Mouse (Mus musculus): ENCODE measurements around the gene Wscd2. TPM values are rescaled to one million over a fixed set of nuclear protein-coding genes. Genes with fewer than 3 reads are reported as not detected.

The Wscd2 gene
- polyA plus RNA-seq, 1 experiment from 2014 or later: 8.7 TPM

Other genes starting within 250 kb of the Wscd2 start
- 14.3 and 14.8 TPM in 2 replicates for gene Sgsm1, start 179.5 kb upstream of the Wscd2 start, polyA plus RNA-seq (2016; fragmentation: Nextera tagmentation; extraction: Ambion mirVana)
- gene Aym1, start 133.0 kb upstream of the Wscd2 start, polyA plus RNA-seq (2016; fragmentation: Nextera tagmentation; extraction: Ambion mirVana): not detected in 2 replicates
- 1.6 and 2.1 TPM in 2 replicates for gene Cmklr1, start 160.1 kb downstream of the Wscd2 start, polyA plus RNA-seq (2016; fragmentation: Nextera tagmentation; extraction: Ambion mirVana)
- not detected in 2 replicates for gene 1700069L16Rik, start 234.4 kb downstream of the Wscd2 start, polyA plus RNA-seq (2016; fragmentation: Nextera tagmentation; extraction: Ambion mirVana)
- gene Ficd, start 245.5 kb downstream of the Wscd2 start, polyA plus RNA-seq (2016; fragmentation: Nextera tagmentation; extraction: Ambion mirVana): 5.4 and 7.2 TPM in 2 replicates